Mouse (Mus musculus): ENCODE data around the gene Pex12. TPM values are rescaled to one million over a fixed set of nuclear protein-coding genes. Genes with fewer than 3 reads are reported as not detected.

Gene Pex12
- polyA plus RNA-seq, 2 experiments: 11.5 to 15.3 TPM

DNA sequence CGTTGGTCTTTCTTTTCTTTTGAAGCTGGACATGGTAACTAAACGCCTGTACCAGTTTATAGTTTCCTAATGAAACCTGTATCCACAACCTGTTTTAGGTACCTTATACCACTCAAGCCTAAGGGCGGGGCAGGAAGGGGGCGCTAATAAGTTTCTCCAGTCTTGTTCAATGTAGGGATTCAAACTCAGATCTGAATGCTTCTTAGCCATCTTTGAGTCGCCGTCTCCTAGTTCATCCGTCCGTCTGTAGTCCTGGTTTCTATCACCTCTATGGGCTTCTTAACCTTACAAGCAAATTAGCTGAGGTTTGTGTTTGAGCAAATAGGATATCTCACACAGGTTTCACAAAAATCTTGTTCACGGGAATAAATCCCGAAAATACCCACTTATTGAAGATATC, 262 bp downstream of the Pex12 start:
- peak overlapping the region; percentile 66 for H3K4me2 ChIP-seq (replicated peaks; ENCODE audit: low read depth, low read length, severe bottlenecking)
- H3K9me3 ChIP-seq (ENCODE audit: control insufficient read depth, low read length): no peaks in the 10 kb centered on the region
- peak overlapping the region; percentile 86 for H3K4me3 ChIP-seq (replicated peaks; ENCODE audit: low read length)
- H3K36me3 ChIP-seq (ENCODE audit: control insufficient read depth, insufficient read depth, low read length): peaks cover 3% of the 10 kb centered on the region; the same call in 1 of the 2 replicates
- 8% methylated on average over 10 of the region's 10 CpGs for WGBS
- peak overlapping the region; percentile 89 for H3K9ac ChIP-seq (ENCODE audit: low read depth, low read length, severe bottlenecking)
- no peak for TF ChIP-seq POLR2A (IDR thresholded peaks at IDR 0.05; ENCODE audit: borderline replicate concordance, extremely low read depth, insufficient read depth, insufficient read length)
- H3K4me1 ChIP-seq (ENCODE audit: control insufficient read depth, insufficient read depth, low read length): peaks cover 23% of the 10 kb centered on the region
- no peaks in the 10 kb centered on the region for H3K27me3 ChIP-seq (ENCODE audit: control insufficient read depth, insufficient read depth, low read length)
- ATAC-seq (ENCODE audit: low FRiP score, low read depth) (no peak), DNase-seq (ENCODE audit: low spot score) (no peak)
- H3K27ac ChIP-seq (replicated peaks; ENCODE audit: low read depth, low read length): peak overlapping the region; percentile 88

DNA sequence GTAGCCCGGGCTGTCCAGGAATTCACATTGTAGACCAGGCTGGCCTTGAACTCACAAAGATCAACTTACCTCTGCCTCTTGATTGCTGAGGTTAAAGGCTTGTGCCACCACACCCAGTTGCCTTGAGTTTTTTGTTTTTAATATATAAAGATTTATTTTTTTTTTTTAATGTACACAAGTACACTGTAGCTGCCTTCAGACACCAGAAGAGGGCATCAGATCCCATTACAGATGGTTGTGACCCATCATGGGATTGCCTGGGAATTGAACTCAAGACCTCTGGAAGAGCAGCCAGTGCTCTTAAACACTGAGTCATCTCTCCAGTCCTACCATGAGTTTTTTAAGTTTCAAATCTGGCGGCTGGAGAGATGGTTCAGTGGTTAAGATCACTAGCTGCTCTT, 955 bp downstream of the Pex12 start:
- ATAC-seq (ENCODE audit: low FRiP score, low read depth): no peak
- no peak overlapping the region for H3K4me2 ChIP-seq (replicated peaks; ENCODE audit: low read depth, low read length, severe bottlenecking)
- no peaks in the 10 kb centered on the region for H3K27me3 ChIP-seq (ENCODE audit: control insufficient read depth, insufficient read depth, low read length)
- H3K36me3 ChIP-seq (ENCODE audit: control insufficient read depth, insufficient read depth, low read length): peaks cover 7% of the 10 kb centered on the region
- DNase-seq (ENCODE audit: low spot score): no peak
- H3K27ac ChIP-seq (replicated peaks; ENCODE audit: low read depth, low read length): no peak overlapping the region
- no peak overlapping the region for H3K9ac ChIP-seq (ENCODE audit: low read depth, low read length, severe bottlenecking)
- H3K9me3 ChIP-seq (ENCODE audit: control insufficient read depth, low read length): no peaks in the 10 kb centered on the region
- TF ChIP-seq POLR2A (IDR thresholded peaks at IDR 0.05; ENCODE audit: borderline replicate concordance, extremely low read depth, insufficient read depth, insufficient read length): no peak
- H3K4me1 ChIP-seq (ENCODE audit: control insufficient read depth, insufficient read depth, low read length): peaks cover 23% of the 10 kb centered on the region
- 62% methylated on average over 2 of the region's 2 CpGs for WGBS
- no peak overlapping the region for H3K4me3 ChIP-seq (replicated peaks; ENCODE audit: low read length)

DNA sequence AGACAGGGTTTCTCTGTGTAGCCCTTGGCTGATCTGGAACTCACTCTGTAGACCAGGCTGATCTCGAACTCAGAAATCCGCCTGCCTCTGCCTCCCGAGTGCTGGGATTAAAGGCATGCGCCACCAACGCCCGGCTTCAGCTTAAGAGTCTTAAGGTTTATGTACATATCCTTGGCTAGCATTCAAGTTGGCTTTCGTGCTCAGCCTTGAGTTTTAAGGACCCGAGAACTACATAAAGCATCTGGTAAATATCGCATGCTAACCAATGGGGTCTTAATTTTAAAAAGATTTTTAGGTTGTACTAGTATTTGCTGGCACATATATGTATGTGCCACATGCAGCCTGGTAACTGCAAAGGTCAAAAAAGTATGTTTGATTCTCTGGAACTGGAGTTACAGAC, 2.7 kb downstream of the Pex12 start:
- Histone ChIP-seq H3K27ac (replicated peaks; ENCODE audit: low read depth, low read length) (no peak overlapping the region), H3K36me3 (ENCODE audit: control insufficient read depth, insufficient read depth, low read length) (peaks cover 21% of the 10 kb centered on the region), H3K9ac (ENCODE audit: low read depth, low read length, severe bottlenecking) (no peak overlapping the region), H3K4me1 (ENCODE audit: control insufficient read depth, insufficient read depth, low read length) (peaks cover 23% of the 10 kb centered on the region), H3K27me3 (ENCODE audit: control insufficient read depth, insufficient read depth, low read length) (no peaks in the 10 kb centered on the region), H3K4me2 (replicated peaks; ENCODE audit: low read depth, low read length, severe bottlenecking) (no peak overlapping the region), H3K9me3 (ENCODE audit: control insufficient read depth, low read length) (no peaks in the 10 kb centered on the region), H3K4me3 (replicated peaks; ENCODE audit: low read length) (no peak overlapping the region)
- WGBS: 87% methylated on average over 9 of the region's 9 CpGs
- no peak for DNase-seq (ENCODE audit: low spot score)
- TF ChIP-seq POLR2A (IDR thresholded peaks at IDR 0.05; ENCODE audit: borderline replicate concordance, extremely low read depth, insufficient read depth, insufficient read length): no peak
- ATAC-seq (ENCODE audit: low FRiP score, low read depth): no peak

DNA sequence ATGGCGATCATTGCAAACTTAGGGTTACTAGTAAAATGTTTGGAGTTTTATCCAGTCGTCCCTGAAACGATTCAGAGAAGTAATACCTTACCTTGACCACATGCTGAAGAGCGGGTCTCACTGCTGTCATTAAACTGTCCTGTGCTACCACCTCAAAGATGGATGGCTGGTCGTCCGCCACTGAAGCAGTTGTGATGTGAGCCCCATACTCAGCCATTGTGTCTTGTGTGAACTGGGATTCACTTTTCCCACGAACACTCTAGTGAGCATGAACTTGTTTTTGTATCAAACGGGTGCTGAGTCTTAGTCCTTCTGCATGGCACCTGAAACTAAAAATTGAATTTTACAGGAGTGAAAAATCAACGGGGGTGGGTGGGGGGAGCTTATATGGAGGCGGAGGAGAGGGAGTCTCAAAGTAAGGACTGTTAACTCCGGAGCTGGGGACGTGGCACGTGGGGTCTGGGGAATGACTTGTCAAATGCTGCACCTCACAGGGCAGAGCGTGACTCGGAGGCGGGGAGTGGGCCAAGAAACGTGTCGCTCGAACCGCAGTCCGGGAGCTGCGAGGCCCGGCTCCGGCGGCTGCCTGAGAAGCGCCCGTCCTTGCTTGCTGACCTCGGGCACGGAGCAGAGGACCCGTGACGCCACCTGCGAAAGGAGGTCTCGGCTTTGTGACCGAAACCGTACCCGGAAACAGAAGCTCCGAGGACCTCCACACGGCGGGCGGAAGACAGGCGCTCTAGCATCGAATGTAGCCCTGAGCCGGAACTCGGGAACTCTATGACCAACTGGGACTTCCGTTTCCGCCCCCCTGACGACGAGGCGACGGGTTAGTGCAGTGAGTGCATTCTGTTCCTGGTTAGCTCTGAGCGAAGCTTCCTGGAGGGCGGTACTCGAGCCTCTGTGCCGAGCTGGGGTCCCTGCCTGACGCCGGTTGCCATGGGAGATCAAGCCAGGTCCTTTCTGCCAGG, 3.9 kb downstream of the Pex12 start, which contains the start of gene Ap2b1:
Gene Ap2b1 (plus strand): TSS at position 800 of the 971 bp plus-strand sequence.
- H3K4me1 ChIP-seq (ENCODE audit: control insufficient read depth, insufficient read depth, low read length): peaks cover 16% of the 10 kb centered on the region
- TF ChIP-seq POLR2A (IDR thresholded peaks at IDR 0.05; ENCODE audit: borderline replicate concordance, extremely low read depth, insufficient read depth, insufficient read length): peak; percentile 65; the same call in 1 of the 2 replicates
- H3K4me2 ChIP-seq (replicated peaks; ENCODE audit: low read depth, low read length, severe bottlenecking): peak within 1 kb of the TSS; percentile 84
- ATAC-seq (ENCODE audit: low FRiP score, low read depth): peak; percentile 91
- H3K36me3 ChIP-seq (ENCODE audit: control insufficient read depth, insufficient read depth, low read length): peaks cover 21% of the 10 kb centered on the region
- peak within 1 kb of the TSS; percentile 79 for H3K4me3 ChIP-seq (replicated peaks; ENCODE audit: low read length)
- peak; percentile 98 for DNase-seq (ENCODE audit: low spot score)
- H3K9me3 ChIP-seq (ENCODE audit: control insufficient read depth, low read length): no peaks in the 10 kb centered on the region
- H3K27ac ChIP-seq (replicated peaks; ENCODE audit: low read depth, low read length): peak within 1 kb of the TSS; percentile 89
- H3K27me3 ChIP-seq (ENCODE audit: control insufficient read depth, insufficient read depth, low read length): no peaks in the 10 kb centered on the region
- 2% methylated on average over 54 of the region's 56 CpGs for WGBS
- H3K9ac ChIP-seq (ENCODE audit: low read depth, low read length, severe bottlenecking): peak within 1 kb of the TSS; percentile 77

DNA sequence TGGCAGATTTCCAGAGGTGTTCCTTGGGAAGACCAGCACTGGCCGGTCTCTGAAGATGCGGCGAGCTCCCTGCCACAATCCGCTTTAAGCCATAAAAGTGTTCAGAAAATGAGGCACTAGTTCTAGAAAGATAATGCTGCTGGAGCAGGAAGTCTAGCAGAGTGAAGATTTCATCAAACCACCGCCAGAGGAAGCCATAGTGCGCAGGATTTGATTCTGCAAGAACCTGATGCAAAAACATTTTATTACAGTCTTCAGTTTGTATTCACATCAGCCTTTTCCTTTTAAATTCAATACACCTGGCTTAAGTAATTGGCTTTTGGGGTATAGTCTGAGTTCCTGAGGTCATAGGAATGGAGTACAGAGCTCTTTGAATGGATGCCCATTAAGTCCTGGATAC, 4.6 kb downstream of the Pex12 start:
- peak overlapping the region; percentile 77; the same call in 1 of the 2 replicates for H3K9ac ChIP-seq (ENCODE audit: low read depth, low read length, severe bottlenecking)
- peak overlapping the region; percentile 79 for H3K4me3 ChIP-seq (replicated peaks; ENCODE audit: low read length)

More for the DNA sequence above, 4.6 kb downstream of the Pex12 start:
- ATAC-seq (ENCODE audit: low FRiP score, low read depth): no peak
- DNase-seq (ENCODE audit: low spot score): no peak
- Histone ChIP-seq H3K4me1 (ENCODE audit: control insufficient read depth, insufficient read depth, low read length) (peaks cover 20% of the 10 kb centered on the region), H3K4me2 (replicated peaks; ENCODE audit: low read depth, low read length, severe bottlenecking) (peak overlapping the region; percentile 84), H3K27me3 (ENCODE audit: control insufficient read depth, insufficient read depth, low read length) (no peaks in the 10 kb centered on the region), H3K9me3 (ENCODE audit: control insufficient read depth, low read length) (no peaks in the 10 kb centered on the region), H3K36me3 (ENCODE audit: control insufficient read depth, insufficient read depth, low read length) (peaks cover 21% of the 10 kb centered on the region), H3K27ac (replicated peaks; ENCODE audit: low read depth, low read length) (no peak overlapping the region)
- 77% methylated on average over 6 of the region's 6 CpGs for WGBS
- TF ChIP-seq POLR2A (IDR thresholded peaks at IDR 0.05; ENCODE audit: borderline replicate concordance, extremely low read depth, insufficient read depth, insufficient read length): no peak

All from limb, embryonic 14.5 days (tissue).